Mouse (Mus musculus): ENCODE measurements around the gene Ripk1.
A peak's percentile ranks its signal among the peaks of the same experiment; 100 is the strongest.

Gene Ripk1

GRCm38 (mm10) chr13:34077492-34078271, 75.5 kb downstream of the Ripk1 start, which contains the start of gene Tubb2a:
Gene Tubb2a, minus strand, starts transcription at chr13:34078007.
- DNase-seq (ENCODE audit: low spot score) = peak; percentile 86

- DNase-seq (ENCODE audit: low spot score) = no peak
These were observed 76.5 kb downstream of the Ripk1 start for GRCm38 (mm10) chr13:34078500-34079280.

GRCm38 (mm10) chr13:34079801-34080200, 77.6 kb downstream of the Ripk1 start:
- no peak for DNase-seq (ENCODE audit: low spot score)

- DNase-seq (ENCODE audit: low spot score) = no peak
These were observed 79.8 kb downstream of the Ripk1 start for GRCm38 (mm10) chr13:34081926-34082325.

- DNase-seq (ENCODE audit: low spot score) = no peak
These were observed 82.0 kb downstream of the Ripk1 start for GRCm38 (mm10) chr13:34084026-34084750.
